Mouse (Mus musculus) midbrain, embryonic 16.5 days (tissue): Measurements from ENCODE around the gene Zfyve27. TPM values are rescaled to one million over a fixed set of nuclear protein-coding genes. Genes with fewer than 3 reads are reported as not detected.

Source experiments
- ATAC-seq: fragments of 200-750 bp; cut with Nextera tagmentation; 2 replicates; pipeline ENCODE4 v1.8.0; 2017; ENCODE audit warnings: moderate TSS enrichment
- H3K27ac ChIP-seq: fragments of 300-500 bp; sonication (generic); 2 replicates; pipeline ENCODE4 v1.5.1; 2014; ENCODE audit warnings: mild to moderate bottlenecking, low read length, mixed read lengths
- H3K27me3 ChIP-seq: fragments of 300-500 bp; sonication (generic); 2 replicates; pipeline ENCODE4 v1.6.1; 2014; ENCODE audit warnings: low read depth, low read length, mixed read lengths; ENCODE audit not compliant: control insufficient read depth, insufficient read depth
- H3K36me3 ChIP-seq: fragments of 300-500 bp; sonication (generic); 2 replicates; pipeline ENCODE4 v1.6.1; 2014; ENCODE audit warnings: mild to moderate bottlenecking, low read length, moderate library complexity, mixed read lengths; ENCODE audit not compliant: control insufficient read depth, insufficient read depth
- H3K4me1 ChIP-seq: fragments of 300-500 bp; sonication (generic); 2 replicates; pipeline ENCODE4 v1.6.1; 2014; ENCODE audit warnings: mild to moderate bottlenecking, low read length, mixed read lengths; ENCODE audit not compliant: control insufficient read depth, insufficient read depth
- H3K4me2 ChIP-seq: fragments of 300-500 bp; sonication (generic); 2 replicates; pipeline ENCODE4 v1.6.1; 2014; ENCODE audit warnings: mild to moderate bottlenecking, low read length, mixed read lengths
- H3K4me3 ChIP-seq: fragments of 300-500 bp; sonication (generic); 2 replicates; pipeline ENCODE4 v1.5.1; 2014; ENCODE audit warnings: low read depth, mild to moderate bottlenecking, low read length, moderate library complexity, mixed read lengths
- H3K9ac ChIP-seq: fragments of 300-500 bp; sonication (generic); 2 replicates; pipeline ENCODE4 v1.6.1; 2014; ENCODE audit warnings: low read depth, low read length, mixed read lengths
- H3K9me3 ChIP-seq: fragments of 300-500 bp; sonication (generic); replicated peaks from 2 replicates; pipeline ENCODE4 v1.6.1; 2014; ENCODE audit warnings: mild to moderate bottlenecking, low read length, mixed read lengths; ENCODE audit not compliant: control insufficient read depth, poor library complexity, severe bottlenecking
- WGBS: fragments of 180-500 bp; shearing (Covaris S2); extraction: QIAGEN DNeasy Blood & Tissue Kit; methylation state at CpG from one replicate; pipeline ENCODE4 v1.1.7; 2014; 5-methylcytosine and 5-hydroxymethylcytosine counted together
- polyA plus RNA-seq: library from polyadenylated mRNA; unstranded; fragments of >200 nt; fragmentation: Nextera tagmentation; extraction: Ambion mirVana; gene quantifications from 2 replicates; pipeline ENCODE4 v1.2.1, GENCODE M21; 2015

Gene Zfyve27
- polyA plus RNA-seq = 64.9 and 65.7 TPM in 2 replicates

DNA sequence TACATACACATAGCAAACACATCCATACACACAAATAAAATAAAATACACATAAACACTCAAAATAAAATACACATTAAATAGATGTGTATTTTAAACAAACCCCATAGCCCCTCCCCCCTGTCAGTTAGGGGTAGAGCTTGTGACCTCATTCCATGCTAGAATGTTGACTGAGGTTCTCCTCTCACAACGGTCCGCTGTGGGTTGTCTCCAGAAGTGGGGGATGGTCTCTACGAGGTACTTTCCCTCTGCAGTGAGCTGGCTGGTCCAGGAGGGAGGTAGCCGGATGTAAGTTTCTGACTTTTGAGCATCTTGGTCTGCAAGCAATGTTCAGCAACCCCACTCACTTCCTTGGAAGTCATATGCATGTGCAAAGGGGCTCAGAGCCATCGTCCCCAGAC lies at the start of gene Zfyve27:
TSS of gene Zfyve27 (plus strand) at position 188 of the 400 bp plus-strand sequence.
- Histone ChIP-seq H3K9me3 (no peaks in the 10 kb centered on the region), H3K4me3 (no peak within 1 kb of the TSS), H3K27ac (no peak within 1 kb of the TSS), H3K9ac (no peak within 1 kb of the TSS), H3K27me3 (peaks cover 4% of the 10 kb centered on the region), H3K4me1 (no peaks in the 10 kb centered on the region), H3K4me2 (no peak within 1 kb of the TSS), H3K36me3 (no peaks in the 10 kb centered on the region)
- 86% methylated on average over 5 of the region's 5 CpGs for WGBS
- ATAC-seq = no peak

GRCm38 (mm10) chr19:42115783-42116335 lies 47.9 kb upstream of the Zfyve27 start:
- Histone ChIP-seq H3K27me3 (no peaks in the 10 kb centered on the region), H3K4me1 (no peaks in the 10 kb centered on the region), H3K9ac (no peak overlapping the region), H3K9me3 (no peaks in the 10 kb centered on the region), H3K4me2 (no peak overlapping the region), H3K36me3 (peaks cover 40% of the 10 kb centered on the region), H3K27ac (no peak overlapping the region), H3K4me3 (no peak overlapping the region)
- ATAC-seq = no peak
- 96% methylated on average over 4 of the region's 4 CpGs for WGBS

DNA sequence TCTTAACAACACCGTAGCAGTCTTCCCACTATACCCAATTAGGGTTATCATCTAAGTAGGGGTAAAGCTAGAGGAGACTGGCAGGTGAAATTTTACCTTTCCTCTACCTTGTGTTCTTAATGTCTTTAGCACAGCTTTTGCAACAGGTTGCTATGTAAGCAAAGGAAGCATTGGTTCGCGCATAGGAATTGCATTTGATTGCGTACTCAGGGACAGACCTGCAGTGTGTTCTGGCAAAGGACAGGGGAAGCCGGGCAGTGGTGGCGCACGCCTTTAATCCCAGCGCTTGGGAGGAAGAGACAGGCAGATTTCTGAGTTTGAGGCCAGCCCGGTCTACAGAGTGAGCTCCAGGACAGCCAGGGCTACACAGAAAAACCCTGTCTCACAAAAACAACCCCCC lies 45.6 kb upstream of the Zfyve27 start:
- 96% methylated on average over 9 of the region's 9 CpGs for WGBS
- ATAC-seq = no peak
- Histone ChIP-seq H3K9ac (no peak overlapping the region), H3K9me3 (no peaks in the 10 kb centered on the region), H3K27me3 (no peaks in the 10 kb centered on the region), H3K4me2 (no peak overlapping the region), H3K4me3 (no peak overlapping the region), H3K36me3 (peaks cover 46% of the 10 kb centered on the region), H3K4me1 (no peaks in the 10 kb centered on the region), H3K27ac (no peak overlapping the region)

GRCm38 (mm10) chr19:42118596-42118995 lies 45.2 kb upstream of the Zfyve27 start:
- 89% methylated on average over 5 of the region's 5 CpGs for WGBS
- Histone ChIP-seq H3K4me1 (no peaks in the 10 kb centered on the region), H3K9ac (no peak overlapping the region), H3K4me2 (no peak overlapping the region), H3K36me3 (peaks cover 41% of the 10 kb centered on the region), H3K4me3 (no peak overlapping the region), H3K9me3 (no peaks in the 10 kb centered on the region), H3K27ac (no peak overlapping the region), H3K27me3 (no peaks in the 10 kb centered on the region)
- no peak for ATAC-seq

GRCm38 (mm10) chr19:42120451-42120850 lies 43.3 kb upstream of the Zfyve27 start:
- peaks cover 30% of the 10 kb centered on the region for H3K36me3 ChIP-seq
- no peak overlapping the region for H3K4me3 ChIP-seq
- H3K4me2 ChIP-seq = no peak overlapping the region
- H3K27ac ChIP-seq = no peak overlapping the region
- no peaks in the 10 kb centered on the region for H3K27me3 ChIP-seq
- H3K9me3 ChIP-seq = no peaks in the 10 kb centered on the region
- H3K9ac ChIP-seq = no peak overlapping the region
- WGBS = 97% methylated on average over 8 of the region's 8 CpGs
- H3K4me1 ChIP-seq = no peaks in the 10 kb centered on the region
- no peak for ATAC-seq

GRCm38 (mm10) chr19:42124684-42125083 lies 39.1 kb upstream of the Zfyve27 start:
- no peak for ATAC-seq
- Histone ChIP-seq H3K4me1 (peaks cover 13% of the 10 kb centered on the region), H3K36me3 (peaks cover 18% of the 10 kb centered on the region; the same call in 1 of the 2 replicates), H3K9ac (no peak overlapping the region), H3K27ac (no peak overlapping the region), H3K9me3 (no peaks in the 10 kb centered on the region), H3K27me3 (no peaks in the 10 kb centered on the region), H3K4me3 (no peak overlapping the region), H3K4me2 (no peak overlapping the region)
- 87% methylated on average over 13 of the region's 13 CpGs for WGBS

DNA sequence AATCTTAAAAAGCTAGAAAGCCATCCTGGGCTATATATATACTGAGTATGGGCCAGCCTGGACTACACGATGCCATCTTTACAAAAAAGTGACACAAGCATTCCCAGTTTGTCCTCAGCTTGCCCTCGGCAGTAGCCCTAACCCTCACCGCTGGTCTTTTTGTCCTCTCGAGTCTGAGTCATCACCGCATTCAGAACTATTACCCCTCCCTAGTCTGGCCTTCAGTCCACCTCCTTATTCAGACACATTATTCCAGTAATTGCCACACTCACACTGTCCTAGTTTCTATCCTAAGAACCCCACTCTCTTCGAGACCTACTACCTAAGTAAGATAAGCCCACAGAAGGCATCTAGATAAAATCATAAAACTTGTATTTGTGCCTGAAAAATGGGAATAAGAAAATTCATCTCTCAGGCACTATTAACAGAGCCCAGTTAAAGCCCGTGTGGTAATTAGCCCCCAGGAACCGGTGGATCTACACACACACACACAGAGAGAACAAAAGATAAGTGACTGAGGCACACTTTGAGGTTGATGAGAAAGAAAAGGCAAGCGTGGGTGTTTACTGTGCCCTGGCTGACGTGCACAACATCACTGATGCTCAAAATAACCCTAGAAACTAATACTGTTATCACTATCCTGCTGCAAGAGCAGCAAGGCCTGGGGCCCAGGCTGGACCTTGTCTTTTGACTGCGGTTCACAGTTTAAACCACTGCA lies 38.1 kb upstream of the Zfyve27 start:
- Histone ChIP-seq H3K27me3 (no peaks in the 10 kb centered on the region; the same call in 1 of the 2 replicates), H3K9ac (no peak overlapping the region), H3K9me3 (no peaks in the 10 kb centered on the region), H3K4me1 (peaks cover 15% of the 10 kb centered on the region), H3K4me2 (no peak overlapping the region), H3K36me3 (peaks cover 10% of the 10 kb centered on the region; the same call in 1 of the 2 replicates), H3K27ac (no peak overlapping the region), H3K4me3 (no peak overlapping the region)
- no peak for ATAC-seq
- 79% methylated on average over 11 of the region's 11 CpGs for WGBS

DNA sequence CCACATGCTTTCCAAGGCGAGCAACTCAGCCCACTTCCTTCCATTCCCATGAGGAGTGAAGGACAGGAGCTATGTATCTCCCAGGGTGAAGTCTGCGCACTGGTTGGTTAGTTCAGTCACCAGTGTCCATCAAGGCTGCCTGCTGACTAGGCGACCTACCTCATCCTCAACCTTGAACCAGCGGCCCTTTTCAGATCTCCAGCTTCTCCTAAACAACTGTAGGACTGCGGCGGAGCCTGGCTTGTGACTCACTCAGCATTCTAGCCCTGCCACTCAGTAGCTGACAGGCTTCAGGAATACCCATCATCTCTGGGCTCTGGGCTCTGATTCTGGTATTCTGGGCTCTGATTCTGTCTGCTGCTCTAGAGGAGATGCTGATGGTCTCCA lies 37.5 kb upstream of the Zfyve27 start:
- ATAC-seq = no peak
- Histone ChIP-seq H3K36me3 (peaks cover 5% of the 10 kb centered on the region; the same call in 1 of the 2 replicates), H3K9ac (no peak overlapping the region)

GRCm38 (mm10) chr19:42127024-42127423 lies 36.7 kb upstream of the Zfyve27 start:
- H3K9me3 ChIP-seq = no peaks in the 10 kb centered on the region
- no peak overlapping the region for H3K9ac ChIP-seq
- H3K27ac ChIP-seq = no peak overlapping the region
- H3K4me1 ChIP-seq = peaks cover 15% of the 10 kb centered on the region
- no peaks in the 10 kb centered on the region; the same call in 1 of the 2 replicates for H3K27me3 ChIP-seq
- no peak overlapping the region for H3K4me2 ChIP-seq
- H3K36me3 ChIP-seq = no peaks in the 10 kb centered on the region; the same call in 1 of the 2 replicates
- H3K4me3 ChIP-seq = no peak overlapping the region
- WGBS = 93% methylated on average over 5 of the region's 5 CpGs
- no peak for ATAC-seq

More for the DNA sequence above, 37.5 kb upstream of the Zfyve27 start:
- H3K27me3 ChIP-seq = no peaks in the 10 kb centered on the region; the same call in 1 of the 2 replicates
- H3K4me1 ChIP-seq = peaks cover 15% of the 10 kb centered on the region
- no peak overlapping the region for H3K4me2 ChIP-seq
- H3K9me3 ChIP-seq = no peaks in the 10 kb centered on the region
- no peak overlapping the region for H3K4me3 ChIP-seq
- H3K27ac ChIP-seq = no peak overlapping the region
- WGBS = 91% methylated on average over 6 of the region's 6 CpGs
